Mouse (Mus musculus) cerebellum, adult 9-11 months (tissue): ENCODE data around the gene Atp4b.
A peak's percentile ranks its signal among the peaks of the same experiment; 100 is the strongest.

ENCODE experiments used
- DNase-seq: peaks from one replicate; pipeline ENCODE4 v3.0.0; 2022

The Atp4b gene

GRCm38 (mm10) chr8:13381630-13382029 is 15.0 kb downstream of the Atp4b start:
- DNase-seq: no peak

- no peak for DNase-seq
Observed at GRCm38 (mm10) chr8:13373151-13373662, 23.4 kb downstream of the Atp4b start.

DNA sequence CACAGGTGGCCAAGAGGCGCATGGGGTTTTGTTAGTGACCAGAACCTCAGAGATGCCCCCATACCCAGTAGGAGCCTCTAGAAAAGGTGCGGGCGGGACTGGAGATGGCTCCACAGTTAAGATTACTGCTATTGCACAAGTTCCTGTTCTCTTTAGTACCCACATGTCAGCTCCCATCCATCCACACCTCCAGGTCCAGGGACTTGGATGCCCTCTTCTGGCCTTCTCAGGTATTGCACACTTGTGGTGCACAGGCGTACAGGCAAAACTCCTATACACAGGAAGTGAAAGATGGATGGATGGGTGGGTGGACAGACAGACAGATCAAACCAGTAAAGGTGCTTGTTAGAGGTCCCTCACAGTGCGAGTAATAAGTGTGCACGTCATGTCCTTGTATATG is 34.8 kb downstream of the Atp4b start:
- DNase-seq: no peak

- DNase-seq: no peak
Observed at GRCm38 (mm10) chr8:13360213-13360612, 36.4 kb downstream of the Atp4b start.

GRCm38 (mm10) chr8:13356681-13357080 is 39.9 kb downstream of the Atp4b start:
- no peak for DNase-seq

DNA sequence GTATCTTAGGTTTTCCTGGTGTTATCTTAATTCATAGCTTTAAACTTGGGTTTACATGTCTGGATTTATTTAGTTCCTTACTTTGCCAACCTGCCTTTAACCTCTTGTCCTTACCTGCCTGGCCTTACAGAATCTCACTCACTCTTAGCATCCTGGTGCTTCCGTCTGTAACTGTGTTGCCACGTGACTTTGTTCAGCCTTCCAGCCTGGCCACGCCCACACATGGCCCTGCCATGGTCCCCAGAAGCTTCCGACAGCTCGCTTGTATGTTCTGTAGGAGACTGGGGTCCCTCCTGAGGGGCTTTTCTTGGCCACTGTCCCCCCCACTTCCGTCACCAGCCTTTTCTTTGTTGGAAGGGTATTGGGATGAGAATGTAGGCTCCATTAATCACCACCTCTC is 40.4 kb downstream of the Atp4b start:
- no peak for DNase-seq

GRCm38 (mm10) chr8:13353883-13354282 is 42.7 kb downstream of the Atp4b start:
- DNase-seq: no peak

DNA sequence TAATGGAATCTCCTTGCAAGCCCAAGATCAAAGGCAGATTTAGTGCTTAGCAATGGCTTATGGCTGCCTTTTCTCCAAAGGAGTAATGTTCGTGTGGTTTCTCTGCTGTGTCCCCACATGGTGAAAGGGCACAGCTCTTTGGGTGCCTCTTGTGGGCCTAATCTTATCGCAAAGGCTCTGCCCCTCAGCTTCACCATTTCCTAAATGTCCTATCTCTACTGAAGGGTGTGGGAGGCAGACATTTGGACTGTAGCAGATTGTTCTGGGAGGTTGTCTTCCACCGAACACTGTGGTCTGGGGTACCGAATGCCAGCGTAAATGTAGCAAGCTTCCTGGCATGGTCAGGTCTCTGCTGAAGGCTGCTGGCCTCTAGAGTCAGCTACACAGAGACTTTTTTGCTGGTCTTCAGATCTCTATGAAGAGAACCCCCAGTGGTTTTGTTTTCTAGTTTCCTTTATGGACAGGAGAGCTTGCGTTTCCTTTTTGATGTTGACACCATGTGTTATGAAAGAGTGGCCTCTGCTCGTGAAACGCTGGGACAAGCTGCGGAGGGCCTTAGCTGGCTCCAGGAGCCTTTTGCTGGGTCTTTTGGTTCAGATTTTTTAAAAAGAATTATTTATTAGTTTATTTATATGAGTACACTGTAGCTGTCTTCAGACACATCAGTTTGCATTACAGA is 43.3 kb downstream of the Atp4b start:
- DNase-seq: no peak

DNA sequence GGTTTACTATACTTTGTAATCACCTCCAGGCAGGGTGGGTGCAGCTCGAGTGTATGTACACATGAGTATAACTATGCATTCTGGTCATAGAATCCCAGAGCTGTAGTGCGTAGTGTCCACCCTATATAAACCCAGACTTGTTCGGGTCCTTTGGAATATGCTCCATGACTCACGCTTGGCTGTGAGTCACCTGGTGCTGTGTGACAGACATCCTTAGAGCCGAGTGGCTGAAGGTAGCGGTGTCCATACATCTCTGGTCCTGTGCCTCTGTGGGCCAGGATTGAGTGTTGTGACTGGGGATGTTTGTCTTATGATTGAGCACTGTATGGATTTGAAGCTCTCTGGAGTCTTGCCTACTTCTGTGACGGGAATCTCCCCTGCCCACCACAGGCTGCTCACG is 44.0 kb downstream of the Atp4b start:
- no peak for DNase-seq

- no peak for DNase-seq
Observed at GRCm38 (mm10) chr8:13351593-13351992, 45.0 kb downstream of the Atp4b start.

DNA sequence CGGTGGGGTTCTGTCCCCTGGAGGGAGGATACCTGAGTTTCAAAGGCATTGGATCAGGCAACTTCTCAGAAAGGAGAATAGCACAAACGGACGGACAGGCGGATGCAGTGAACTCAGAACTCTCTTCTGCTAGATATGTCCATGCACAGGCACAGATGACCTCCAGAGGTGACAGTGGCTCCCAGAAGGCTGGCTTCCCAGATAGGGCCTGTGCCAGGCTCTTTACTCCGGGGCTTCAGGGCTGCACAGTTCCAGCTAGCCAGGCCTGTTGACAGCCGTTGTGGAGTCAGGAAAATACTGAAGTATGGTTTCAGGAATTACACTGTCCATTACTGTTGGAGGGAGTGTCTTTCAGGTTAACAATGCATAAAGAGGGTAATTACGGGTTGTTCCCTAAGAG is 46.6 kb downstream of the Atp4b start:
- DNase-seq: no peak

- DNase-seq: no peak
Observed at GRCm38 (mm10) chr8:13343134-13343533, 53.5 kb downstream of the Atp4b start.

DNA sequence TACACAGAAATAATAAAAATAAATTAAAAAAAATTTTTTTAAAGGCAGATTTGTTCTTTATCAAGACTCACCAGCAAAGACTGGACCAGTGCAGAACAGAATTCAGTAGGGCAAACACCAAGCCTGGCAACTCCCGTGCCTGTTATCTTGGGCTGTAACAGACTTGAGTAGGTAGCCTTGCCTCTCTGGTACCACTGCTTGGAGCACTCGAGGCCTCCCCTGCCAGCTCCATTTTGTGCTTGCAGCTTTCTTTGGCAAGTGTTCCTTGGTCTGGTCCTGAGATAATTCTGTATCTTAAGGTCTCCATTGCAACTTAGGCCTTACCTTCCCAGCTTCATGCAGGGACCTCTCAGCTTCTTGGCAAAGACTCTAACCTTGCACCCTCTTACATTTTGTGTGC is 54.3 kb downstream of the Atp4b start:
- no peak for DNase-seq

DNA sequence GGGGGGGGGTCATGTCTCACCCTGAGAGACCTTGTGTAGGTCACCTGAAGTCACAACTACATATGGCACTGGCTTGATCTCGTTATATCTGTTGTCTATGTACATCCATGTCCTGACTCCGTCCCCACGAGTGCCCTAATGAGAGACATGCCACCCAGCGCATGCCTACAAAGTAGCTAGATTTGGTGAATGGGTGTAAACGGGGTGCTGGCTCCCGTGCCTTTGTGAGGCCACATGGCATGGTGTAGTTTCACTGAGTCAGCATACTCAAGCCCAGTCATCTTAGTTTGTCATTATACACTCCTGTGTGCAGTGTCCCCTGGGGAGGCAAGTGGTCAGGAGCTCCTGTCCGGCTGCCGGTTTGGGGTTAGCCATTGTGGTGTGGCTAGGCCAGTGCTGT is 56.0 kb downstream of the Atp4b start:
- peak; percentile 20 for DNase-seq

GRCm38 (mm10) chr8:13339646-13339990 is 57.0 kb downstream of the Atp4b start:
- DNase-seq: peak; percentile 17

- peak; percentile 69 for DNase-seq
Observed at GRCm38 (mm10) chr8:13338901-13339645, 57.6 kb downstream of the Atp4b start.

GRCm38 (mm10) chr8:13338255-13338860 is 58.3 kb downstream of the Atp4b start, which contains the start of gene Tfdp1:
Gene Tfdp1, plus strand, starts transcription at chr8:13338751.
- DNase-seq: peak; percentile 91

DNA sequence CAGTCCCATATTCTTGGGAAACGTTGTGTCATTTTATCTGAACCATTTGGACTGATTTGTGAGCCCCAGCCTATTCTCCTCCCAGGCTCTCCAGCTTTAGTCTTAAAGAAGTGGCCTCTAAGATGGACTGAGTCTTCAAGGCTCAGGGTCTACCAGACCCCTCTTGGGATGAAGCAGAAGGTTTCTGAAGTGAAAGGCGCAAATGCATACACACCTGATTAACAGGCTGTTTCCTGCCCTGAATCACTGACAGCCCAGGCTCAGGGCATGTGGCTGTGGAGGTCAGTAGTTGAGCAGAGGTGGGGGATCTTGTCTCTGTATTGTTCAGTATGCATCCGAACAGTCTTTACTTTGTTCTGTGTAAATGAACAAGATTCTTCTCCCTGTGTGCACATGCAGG is 58.9 kb downstream of the Atp4b start:
- DNase-seq: no peak

DNA sequence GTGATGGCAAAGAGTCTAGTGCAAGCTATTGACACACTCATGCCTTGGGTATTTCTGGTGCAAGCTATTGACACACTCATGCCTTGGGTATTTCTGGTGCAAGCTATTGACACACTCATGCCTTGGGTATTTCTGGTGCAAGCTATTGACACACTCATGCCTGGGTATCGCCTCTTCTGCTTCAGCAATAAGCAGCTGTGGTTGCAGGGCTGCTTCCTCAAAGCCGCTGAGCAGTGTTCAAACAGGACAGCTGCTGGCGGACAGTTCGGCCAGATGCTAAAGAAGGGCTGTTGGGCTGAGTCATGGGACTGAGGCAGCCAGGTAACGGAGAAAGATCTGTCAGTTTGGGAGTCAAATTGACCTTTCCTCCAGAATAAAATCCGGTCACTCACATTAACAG is 59.4 kb downstream of the Atp4b start:
- peak; percentile 20 for DNase-seq
